Mouse (Mus musculus) kidney, adult 2 months (tissue): Measurements from ENCODE around the gene Magohb.

ENCODE experiments used
- CTCF ChIP-seq: fragments of 200-500 bp; conservative IDR thresholded peaks from 2 replicates; pipeline ENCODE4 v1.5.1; 2011; ENCODE audit warnings: low read depth, mild to moderate bottlenecking, control low read depth, low read length, moderate library complexity, mixed read lengths; ENCODE audit not compliant: insufficient read depth, insufficient read length
- POLR2A ChIP-seq: fragments of 200-500 bp; IDR thresholded peaks from one replicate; pipeline ENCODE4 v1.6.1; 2011; ENCODE audit warnings: low read depth, low read length, control low read depth

DNA sequence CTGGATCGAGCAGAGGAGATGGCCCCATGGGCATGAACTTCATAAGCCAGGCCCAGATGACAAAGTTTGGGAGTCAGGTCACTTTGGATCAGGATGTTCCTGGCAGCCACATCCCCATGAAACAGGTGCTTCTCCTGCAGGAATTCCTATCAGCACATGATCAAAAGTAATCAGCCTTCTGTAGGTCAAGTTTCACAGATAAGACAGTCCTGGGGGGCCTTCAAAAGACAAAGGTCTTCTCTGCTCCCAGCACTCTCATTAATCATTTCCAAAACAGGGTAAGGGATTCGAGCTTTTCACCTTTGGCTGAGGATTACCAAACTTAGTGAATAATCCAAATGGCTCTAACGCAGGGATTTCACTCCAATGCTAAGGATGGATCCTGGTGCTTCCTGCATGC lies 11.7 kb upstream of the Magohb start:
- no peak for TF ChIP-seq CTCF
- no peak for TF ChIP-seq POLR2A
